Mouse (Mus musculus) urinary bladder, postnatal 36 days (tissue): ENCODE results near the gene Spata21.

Source experiments
- DNase-seq, 2 experiments: peaks; one replicate each; pipeline ENCODE4 v3.0.0; 2022; ENCODE audit warnings: low spot score in 2 of 2, mixed read lengths in 1 of 2

Spata21 gene

GRCm38 (mm10) chr4:141074109-141074508, 14.0 kb upstream of the Spata21 start:
- DNase-seq: no peak

DNA sequence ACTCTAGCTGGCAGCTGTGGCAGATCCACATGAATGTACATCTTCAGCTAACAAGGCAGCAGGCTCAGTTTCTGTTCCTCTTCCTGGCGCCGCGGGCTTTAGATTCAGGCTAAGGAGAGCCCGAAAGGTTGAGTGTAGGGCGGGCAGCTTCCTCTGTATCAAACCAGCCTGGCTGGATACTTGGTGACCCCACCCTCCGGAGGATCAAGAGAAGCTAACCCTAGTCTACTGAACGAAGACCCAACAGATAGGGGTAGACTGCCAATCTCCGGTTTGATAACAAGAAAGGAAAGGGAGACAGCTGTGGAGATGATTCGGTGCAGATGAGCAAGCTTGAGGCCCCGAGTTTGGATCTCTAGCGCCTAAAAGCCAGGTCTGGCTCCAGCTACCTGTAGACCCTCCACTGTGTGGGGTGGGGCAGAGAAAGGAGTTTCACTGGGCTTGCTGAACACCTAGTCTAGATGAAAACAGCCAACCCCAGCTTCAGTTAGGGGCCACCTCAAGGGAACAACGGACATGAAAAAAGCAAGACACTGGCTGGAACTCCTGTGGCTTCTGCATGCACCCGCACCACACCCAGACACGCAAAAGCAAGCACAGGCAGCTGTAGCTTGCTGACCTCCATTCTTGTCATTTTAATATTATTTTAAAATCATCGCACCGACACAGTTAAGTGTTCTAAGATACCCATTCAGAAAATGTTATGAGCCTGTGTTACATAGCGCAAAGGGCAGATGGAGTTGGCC, 11.2 kb upstream of the Spata21 start:
- no peak for DNase-seq

DNA sequence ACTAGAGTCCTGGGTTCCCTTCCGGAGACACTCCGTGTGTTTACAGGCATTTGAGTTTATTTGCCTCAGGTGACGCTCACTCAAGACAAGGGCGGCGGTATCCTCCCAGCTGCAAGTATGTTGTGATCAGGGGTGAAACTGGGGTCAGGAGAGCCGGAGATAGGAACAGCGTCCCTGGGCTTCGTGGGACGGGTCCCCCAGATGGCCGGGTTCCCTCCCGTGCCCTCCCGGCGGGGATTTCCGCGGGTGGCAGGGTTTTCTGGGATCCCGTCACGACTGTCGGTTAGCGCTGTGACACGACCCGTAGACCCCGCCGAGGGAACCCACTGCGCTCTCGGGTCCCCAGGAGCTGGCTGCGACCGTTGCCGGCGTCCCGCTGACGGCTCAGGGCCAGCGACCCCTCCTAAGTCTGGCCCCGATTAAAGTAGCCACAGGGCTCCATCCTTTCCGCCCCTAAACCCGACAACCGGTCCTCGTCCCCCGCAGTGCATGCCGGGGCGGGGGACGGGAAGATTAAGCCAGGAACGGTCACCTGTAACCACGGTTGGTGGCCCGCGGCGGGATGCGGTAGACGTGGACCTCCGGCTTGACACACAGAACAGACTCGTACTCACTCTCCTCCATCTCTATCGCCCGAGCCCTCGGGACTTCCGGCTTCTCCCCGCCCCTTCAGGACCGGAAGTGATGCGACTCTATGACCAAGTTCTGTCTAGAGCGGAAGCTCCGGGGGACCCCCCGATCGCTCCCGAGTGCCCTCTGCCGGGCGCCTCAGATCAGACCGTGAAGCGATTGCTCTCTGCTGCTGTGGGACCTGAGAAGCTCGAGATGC, 10.2 kb upstream of the Spata21 start, which contains the start of gene Necap2:
Gene Necap2, minus strand, starts transcription at position 677 of the 829 bp plus-strand sequence.
- peak; percentile 90 to 94 for DNase-seq

DNA sequence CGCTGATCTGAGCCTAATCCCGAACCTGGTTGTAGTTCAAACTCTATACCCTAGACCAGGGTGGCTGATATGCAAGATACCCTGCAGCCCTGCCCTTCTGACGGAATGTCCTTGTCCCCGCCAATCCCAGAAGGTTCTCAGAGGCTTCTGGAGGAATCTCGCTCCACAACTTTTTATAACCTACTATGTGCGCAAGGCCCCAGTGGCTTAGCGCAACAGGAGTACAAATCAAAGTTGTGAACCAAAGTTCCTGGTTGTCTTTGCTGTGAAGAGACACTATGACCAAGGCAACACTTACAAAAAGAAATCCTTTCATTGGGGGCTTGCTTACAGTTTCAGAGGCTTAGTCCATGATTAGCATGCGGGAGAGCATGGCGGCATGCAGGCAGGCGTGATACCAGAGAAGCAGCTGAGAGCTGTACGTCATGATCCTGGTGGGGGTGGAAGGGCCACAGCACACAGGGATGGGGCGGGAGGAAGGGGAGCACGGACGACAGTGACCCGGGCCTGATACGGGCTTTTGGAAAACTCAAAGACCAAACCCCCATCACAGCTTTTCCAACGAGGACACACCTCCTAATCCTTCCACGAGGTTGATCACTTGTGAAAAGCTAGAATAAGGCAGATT, 9.5 kb upstream of the Spata21 start:
- DNase-seq: no peak

GRCm38 (mm10) chr4:141086862-141087261, 1.3 kb upstream of the Spata21 start:
- DNase-seq: no peak

DNA sequence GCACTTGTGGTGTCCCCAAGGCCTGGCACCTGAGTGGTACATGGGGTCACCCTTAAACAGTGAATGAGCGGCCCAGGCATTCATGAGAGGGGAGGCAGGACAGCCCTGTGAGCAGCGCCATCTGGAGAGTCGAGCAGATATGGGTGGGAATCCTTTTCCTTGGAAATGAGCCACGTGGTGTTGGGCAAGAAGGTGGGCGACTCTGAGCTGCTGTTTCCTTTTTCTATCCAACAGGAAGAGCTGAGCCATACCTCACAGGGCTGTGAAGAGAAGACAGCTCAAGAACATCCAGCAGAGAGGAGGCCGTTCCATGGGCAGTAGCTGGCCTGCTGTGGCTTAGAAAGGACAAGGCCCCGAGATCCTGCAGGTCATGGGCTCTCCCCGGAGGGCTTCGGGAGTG, 581 bp downstream of the Spata21 start:
- DNase-seq: no peak

DNA sequence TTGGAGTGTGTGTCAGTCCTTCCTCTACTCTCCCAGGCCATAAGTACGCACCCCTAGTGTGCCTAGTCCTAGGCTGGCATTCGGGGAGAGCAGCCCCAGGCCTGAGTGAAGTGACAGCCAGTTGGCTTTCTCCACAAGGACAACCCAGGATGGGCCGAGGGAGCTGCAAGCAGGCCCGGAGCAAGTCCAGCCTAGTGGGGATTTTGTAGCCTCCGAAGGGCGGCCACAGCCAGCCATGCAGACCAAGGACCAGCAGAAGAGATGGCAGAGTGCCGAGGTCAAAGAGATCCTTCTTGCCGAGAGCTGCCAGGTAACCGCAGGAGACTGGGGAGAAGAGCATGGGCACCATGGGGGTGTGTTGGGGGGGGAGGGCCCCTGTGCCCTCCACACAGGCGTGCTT, 6.9 kb downstream of the Spata21 start:
- DNase-seq: no peak

DNA sequence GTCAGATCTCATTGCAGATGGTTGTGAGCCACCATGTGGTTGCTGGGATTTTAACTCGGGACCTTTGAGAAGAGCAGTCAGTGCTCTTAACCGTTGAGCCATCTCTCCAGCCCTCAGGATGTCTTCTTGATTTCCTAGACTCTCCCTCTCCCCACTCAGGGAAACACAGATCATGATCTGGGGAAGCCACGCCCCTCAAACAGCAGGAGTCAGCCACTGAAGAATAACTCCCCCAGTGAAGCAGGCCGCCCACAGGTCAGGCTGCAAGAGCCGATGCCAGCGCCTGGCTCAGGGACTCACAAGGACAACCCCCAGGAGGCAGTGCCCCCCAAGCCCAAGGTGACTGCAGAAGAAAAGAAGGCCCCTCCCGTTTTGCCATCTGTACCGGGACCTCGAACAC, 8.6 kb downstream of the Spata21 start:
- DNase-seq: no peak

DNA sequence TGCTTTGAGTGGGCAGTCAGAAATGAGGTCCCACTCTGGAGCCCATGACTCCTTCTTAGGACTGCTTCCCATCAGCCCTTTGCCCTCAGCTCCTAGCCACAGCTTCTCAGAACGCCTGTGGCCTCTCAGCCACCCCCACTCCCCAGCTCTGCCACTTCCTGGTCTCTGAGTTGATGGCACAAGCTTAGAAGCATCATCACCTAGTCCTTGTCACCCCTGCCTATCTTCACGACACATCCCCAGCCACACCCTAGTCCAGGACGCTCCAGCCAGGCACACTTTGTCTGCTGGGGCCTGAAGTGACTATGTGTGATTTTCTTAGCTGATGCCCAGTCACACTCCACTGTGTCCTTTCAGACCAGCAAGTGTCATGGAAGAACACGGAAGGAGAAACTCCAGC, 10.8 kb downstream of the Spata21 start:
- DNase-seq: no peak

- no peak for DNase-seq
Measured at GRCm38 (mm10) chr4:141099956-141100355, 11.8 kb downstream of the Spata21 start.

DNA sequence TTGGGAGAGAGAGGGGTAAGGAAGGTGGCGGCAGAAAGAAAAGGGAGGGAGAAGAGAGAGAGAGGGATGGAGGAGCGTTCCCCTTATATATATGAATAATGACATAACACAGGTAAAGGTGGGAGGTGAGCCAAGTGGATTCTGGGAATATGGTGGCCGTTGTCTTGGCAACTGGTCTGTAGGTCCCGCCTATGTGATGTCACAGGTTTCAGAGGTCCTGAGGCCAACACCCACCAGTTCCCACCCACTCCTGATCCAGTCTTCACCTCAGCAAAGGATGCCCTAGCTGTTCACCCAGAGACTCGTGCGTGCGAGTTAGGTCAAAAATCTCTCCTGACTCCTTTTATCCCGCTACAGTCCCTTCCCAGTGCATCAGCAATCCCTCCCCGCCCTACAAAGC, 13.2 kb downstream of the Spata21 start:
- DNase-seq: no peak

DNA sequence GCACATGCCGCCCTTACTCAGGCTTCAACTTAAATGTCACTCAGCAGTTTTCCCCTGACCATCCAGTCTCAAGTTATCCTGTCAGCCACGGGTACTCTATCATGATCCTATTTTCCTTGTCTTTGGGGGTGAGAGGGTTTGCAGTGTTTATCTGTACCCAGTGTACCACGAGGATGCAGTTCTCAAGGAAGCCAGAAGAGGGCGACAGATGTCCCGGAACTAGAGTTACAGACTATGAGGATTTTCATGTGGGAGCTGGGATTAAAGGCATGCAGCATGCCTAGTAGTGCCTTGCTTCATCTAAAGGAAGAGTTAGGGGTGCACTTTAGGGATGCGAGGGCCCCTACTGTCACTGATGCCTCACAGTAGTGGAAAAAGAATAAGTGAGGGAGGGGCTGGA, 13.7 kb downstream of the Spata21 start:
- DNase-seq: no peak

GRCm38 (mm10) chr4:141106526-141107183, 18.5 kb downstream of the Spata21 start:
- no peak for DNase-seq

- DNase-seq: no peak
Measured at GRCm38 (mm10) chr4:141108196-141108732, 20.1 kb downstream of the Spata21 start.

DNA sequence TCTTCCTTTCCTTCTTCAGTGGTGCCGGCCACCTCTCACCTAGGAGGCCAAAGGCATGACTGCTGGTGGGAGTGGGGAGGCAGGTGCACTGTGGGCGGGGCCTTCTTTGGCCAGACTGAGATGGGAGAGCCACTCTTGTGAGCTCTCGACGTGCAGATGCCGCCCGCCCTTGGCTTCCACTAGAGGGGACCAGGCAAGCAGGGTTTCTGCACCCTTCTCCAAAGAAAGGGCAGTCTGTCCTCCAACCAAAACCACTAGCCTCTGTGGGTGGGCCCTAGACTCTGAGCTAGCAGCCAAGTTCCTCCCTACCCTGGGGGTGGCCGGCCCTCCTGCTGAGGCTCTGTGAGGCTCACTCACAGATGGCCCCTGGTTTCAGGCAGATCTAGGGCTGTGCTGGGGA, 25.7 kb downstream of the Spata21 start:
- DNase-seq: no peak

- no peak for DNase-seq
Measured at GRCm38 (mm10) chr4:141114521-141114981, 26.4 kb downstream of the Spata21 start.

DNA sequence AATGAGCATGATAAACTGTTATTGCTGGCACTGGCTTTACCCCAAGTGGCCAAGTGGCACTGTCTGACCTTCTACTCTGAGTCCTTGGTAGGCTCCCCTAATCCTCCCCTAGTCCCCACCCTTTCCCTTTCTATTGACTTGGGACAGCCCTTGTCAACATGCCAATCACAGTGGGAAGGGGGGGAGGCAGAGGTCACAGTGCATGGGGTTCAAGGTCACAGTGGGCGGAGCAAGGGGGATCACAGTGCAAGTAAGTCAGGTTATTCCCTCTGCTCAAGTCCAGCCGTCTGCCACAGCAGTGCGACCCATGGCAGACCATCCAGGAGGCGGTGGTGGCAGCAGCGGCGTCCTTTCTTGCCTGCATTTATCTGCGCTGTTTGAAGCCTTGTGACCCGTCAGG, 27.3 kb downstream of the Spata21 start:
- DNase-seq: no peak

DNA sequence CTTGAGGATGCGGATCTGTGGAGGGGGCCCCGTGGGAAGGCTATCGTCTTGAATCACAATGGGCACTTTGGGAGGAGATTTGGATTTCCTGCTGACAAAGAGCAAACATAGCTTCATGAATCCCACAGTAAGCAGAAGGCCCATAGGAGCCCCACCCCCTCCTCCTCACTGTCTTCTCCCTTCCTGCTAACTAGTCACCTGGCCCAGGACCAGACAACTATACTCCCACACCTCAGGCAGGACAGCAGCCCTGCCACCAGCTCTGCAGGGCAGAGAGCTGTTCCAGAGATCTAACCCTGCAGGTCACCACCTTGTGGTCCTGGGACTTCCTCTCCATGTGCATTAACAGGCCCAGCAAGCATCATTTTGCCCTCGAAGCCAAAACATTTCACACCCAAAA, 30.6 kb downstream of the Spata21 start:
- no peak for DNase-seq

GRCm38 (mm10) chr4:141120700-141121099, 32.6 kb downstream of the Spata21 start:
- DNase-seq: no peak

DNA sequence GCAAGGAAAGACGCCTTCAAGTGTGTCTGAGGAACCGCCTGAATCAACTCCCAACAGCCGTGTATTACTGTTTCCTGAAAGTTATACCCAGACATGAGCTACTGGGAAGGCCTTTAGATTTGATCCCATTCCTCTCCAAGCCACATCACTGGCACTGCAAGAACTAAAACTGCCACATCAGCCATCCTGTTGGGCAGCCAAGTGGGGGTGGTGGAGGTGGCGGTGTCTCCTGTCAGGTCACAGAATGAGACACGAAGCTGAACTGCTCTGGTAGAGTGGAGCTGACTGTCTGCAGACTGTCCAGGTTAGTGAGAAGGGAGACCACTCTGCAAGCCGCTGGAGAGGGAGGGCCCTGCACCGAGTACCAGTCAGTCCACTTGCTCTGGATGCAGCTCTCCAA, 34.5 kb downstream of the Spata21 start:
- DNase-seq: no peak

GRCm38 (mm10) chr4:141123065-141123464, 34.9 kb downstream of the Spata21 start:
- no peak for DNase-seq
